Mouse (Mus musculus) kidney, adult 2 months (tissue): ENCODE data around the gene 4930442H23Rik. TPM values are rescaled to one million over a fixed set of nuclear protein-coding genes. Genes with fewer than 3 reads are reported as not detected.

Experiments used
- DNase-seq: peaks from one replicate; pipeline ENCODE4 v3.0.0; 2021
- H3K27ac ChIP-seq: fragments of 200-500 bp; 2 replicates; pipeline ENCODE4 v1.5.1; 2012; ENCODE audit warnings: low read depth, low read length, control low read depth, inconsistent platforms; ENCODE audit not compliant: insufficient read depth
- H3K27me3 ChIP-seq: fragments of 200-500 bp; replicated peaks from 2 replicates; pipeline ENCODE4 v1.6.1; 2012; ENCODE audit warnings: mild to moderate bottlenecking, moderate library complexity, low read length, inconsistent platforms; ENCODE audit not compliant: control insufficient read depth, insufficient read depth
- H3K36me3 ChIP-seq: fragments of 200-500 bp; 2 replicates; pipeline ENCODE4 v1.6.1; 2012; ENCODE audit warnings: mild to moderate bottlenecking, moderate library complexity, low read length, inconsistent platforms; ENCODE audit not compliant: control insufficient read depth, insufficient read depth
- H3K4me1 ChIP-seq: fragments of 200-500 bp; 2 replicates; pipeline ENCODE4 v1.6.1; 2011; ENCODE audit warnings: low read length; ENCODE audit not compliant: control insufficient read depth, insufficient read depth
- H3K4me3 ChIP-seq: fragments of 200-500 bp; 2 replicates; pipeline ENCODE4 v1.5.1; 2011; ENCODE audit warnings: mild to moderate bottlenecking, low read depth, low read length, control low read depth; ENCODE audit not compliant: insufficient read depth
- CTCF ChIP-seq: fragments of 200-500 bp; conservative IDR thresholded peaks from 2 replicates; pipeline ENCODE4 v1.5.1; 2011; ENCODE audit warnings: low read depth, mild to moderate bottlenecking, control low read depth, low read length, moderate library complexity, mixed read lengths; ENCODE audit not compliant: insufficient read depth, insufficient read length
- POLR2A ChIP-seq: fragments of 200-500 bp; IDR thresholded peaks from one replicate; pipeline ENCODE4 v1.6.1; 2011; ENCODE audit warnings: low read depth, low read length, control low read depth
- WGBS: fragments of 180-500 bp; shearing (Covaris S2); methylation state at CpG from one replicate; pipeline ENCODE4 v1.1.7; 2018; 5-methylcytosine and 5-hydroxymethylcytosine counted together
- polyA plus RNA-seq: library from polyadenylated mRNA; depleted of rRNA; stranded (reverse); fragments of >200 nt; gene quantifications from 2 replicates; pipeline ENCODE4 v1.2.3, GENCODE M21; 2012

Gene 4930442H23Rik
- polyA plus RNA-seq, 1 experiment: not detected

GRCm38 (mm10) chr10:81201807-81202758, 18.4 kb upstream of the 4930442H23Rik start, which contains the start of gene Nmrk2:
TSS of gene Nmrk2 (minus strand) at chr10:81202051.
- no peaks in the 10 kb centered on the region for H3K36me3 ChIP-seq
- WGBS: 57% methylated on average over 13 of the region's 13 CpGs
- no peak for DNase-seq
- TF ChIP-seq CTCF: no peak
- no peak for TF ChIP-seq POLR2A
- no peaks in the 10 kb centered on the region for H3K4me1 ChIP-seq
- no peaks in the 10 kb centered on the region for H3K27me3 ChIP-seq
- H3K27ac ChIP-seq: no peak within 1 kb of the TSS
- no peak within 1 kb of the TSS for H3K4me3 ChIP-seq

- no peak overlapping the region for H3K27ac ChIP-seq
- H3K27me3 ChIP-seq: no peaks in the 10 kb centered on the region
- no peak for DNase-seq
- 81% methylated on average over 20 of the region's 20 CpGs for WGBS
- H3K4me1 ChIP-seq: no peaks in the 10 kb centered on the region
- H3K4me3 ChIP-seq: no peak overlapping the region
- TF ChIP-seq POLR2A (no peak), CTCF (no peak)
- no peaks in the 10 kb centered on the region for H3K36me3 ChIP-seq
Measured at GRCm38 (mm10) chr10:81200605-81201287, 17.1 kb upstream of the 4930442H23Rik start.

- H3K27me3 ChIP-seq: no peaks in the 10 kb centered on the region
- no peaks in the 10 kb centered on the region for H3K4me1 ChIP-seq
- DNase-seq: no peak
- H3K4me3 ChIP-seq: no peak overlapping the region
- WGBS: 84% methylated on average over 13 of the region's 13 CpGs
- TF ChIP-seq POLR2A (no peak), CTCF (no peak)
- no peak overlapping the region for H3K27ac ChIP-seq
- H3K36me3 ChIP-seq: no peaks in the 10 kb centered on the region
Measured at GRCm38 (mm10) chr10:81200141-81200540, 16.5 kb upstream of the 4930442H23Rik start.

GRCm38 (mm10) chr10:81198990-81199389, 15.3 kb upstream of the 4930442H23Rik start:
- no peak overlapping the region for H3K27ac ChIP-seq
- TF ChIP-seq CTCF: no peak
- no peak for TF ChIP-seq POLR2A
- 86% methylated on average over 6 of the region's 6 CpGs for WGBS
- no peaks in the 10 kb centered on the region for H3K27me3 ChIP-seq
- no peaks in the 10 kb centered on the region for H3K36me3 ChIP-seq
- no peak overlapping the region for H3K4me3 ChIP-seq
- H3K4me1 ChIP-seq: no peaks in the 10 kb centered on the region
- no peak for DNase-seq

GRCm38 (mm10) chr10:81198230-81198629, 14.6 kb upstream of the 4930442H23Rik start:
- Histone ChIP-seq H3K36me3 (no peaks in the 10 kb centered on the region), H3K27me3 (no peaks in the 10 kb centered on the region), H3K27ac (no peak overlapping the region), H3K4me1 (no peaks in the 10 kb centered on the region), H3K4me3 (no peak overlapping the region)
- under 1% methylated on average over 9 of the region's 9 CpGs for WGBS
- TF ChIP-seq CTCF (peak; percentile 54), POLR2A (no peak)
- peak; percentile 62 for DNase-seq

GRCm38 (mm10) chr10:81197305-81197704, 13.7 kb upstream of the 4930442H23Rik start:
- no peaks in the 10 kb centered on the region for H3K36me3 ChIP-seq
- H3K4me3 ChIP-seq: no peak overlapping the region
- TF ChIP-seq CTCF (no peak), POLR2A (no peak)
- H3K4me1 ChIP-seq: no peaks in the 10 kb centered on the region
- H3K27ac ChIP-seq: no peak overlapping the region
- no peak for DNase-seq
- no peaks in the 10 kb centered on the region for H3K27me3 ChIP-seq
- 53% methylated on average over 6 of the region's 6 CpGs for WGBS
